Mouse (Mus musculus): Measurements from ENCODE around the gene Elk3. TPM values are rescaled to one million over a fixed set of nuclear protein-coding genes. Genes with fewer than 3 reads are reported as not detected.

The Elk3 gene
- polyA plus RNA-seq, 1 experiment from 2014 or later, result 26.8 TPM

GRCm38 (mm10) chr10:93227921-93228320 lies 83.0 kb downstream of the Elk3 start:
- no peak overlapping the region for H3K4me2 ChIP-seq
- H3K9ac ChIP-seq, result no peak overlapping the region
- H3K27ac ChIP-seq, result no peak overlapping the region
- H3K4me1 ChIP-seq, result no peaks in the 10 kb centered on the region
- peaks cover 4% of the 10 kb centered on the region; the same call in 1 of the 2 replicates for H3K36me3 ChIP-seq
- ATAC-seq (ENCODE audit: insufficient read depth, low FRiP score, low read depth), result no peak
- WGBS, result 63% methylated on average over 8 of the region's 8 CpGs
- H3K9me3 ChIP-seq, result no peaks in the 10 kb centered on the region
- H3K27me3 ChIP-seq (replicated peaks), result no peaks in the 10 kb centered on the region
- no peak overlapping the region for H3K4me3 ChIP-seq (replicated peaks)

- Histone ChIP-seq H3K4me3 (replicated peaks) (no peak overlapping the region), H3K36me3 (peaks cover under 1% of the 10 kb centered on the region; the same call in 1 of the 2 replicates), H3K27ac (no peak overlapping the region), H3K27me3 (replicated peaks) (no peaks in the 10 kb centered on the region), H3K9me3 (no peaks in the 10 kb centered on the region), H3K9ac (no peak overlapping the region), H3K4me1 (no peaks in the 10 kb centered on the region), H3K4me2 (no peak overlapping the region)
- no peak for ATAC-seq (ENCODE audit: insufficient read depth, low FRiP score, low read depth)
- WGBS, result 82% methylated on average over 6 of the region's 6 CpGs
These were observed 85.2 kb downstream of the Elk3 start for GRCm38 (mm10) chr10:93225751-93226150.

- WGBS, result 88% methylated on average over 8 of the region's 8 CpGs
- Histone ChIP-seq H3K9me3 (no peaks in the 10 kb centered on the region), H3K9ac (no peak overlapping the region), H3K27ac (no peak overlapping the region), H3K4me2 (no peak overlapping the region), H3K27me3 (replicated peaks) (no peaks in the 10 kb centered on the region), H3K4me3 (replicated peaks) (no peak overlapping the region), H3K36me3 (peaks cover 43% of the 10 kb centered on the region), H3K4me1 (peaks cover 2% of the 10 kb centered on the region; the same call in 1 of the 2 replicates)
- no peak for ATAC-seq (ENCODE audit: insufficient read depth, low FRiP score, low read depth)
These were observed 95.7 kb downstream of the Elk3 start for GRCm38 (mm10) chr10:93215051-93215763.

GRCm38 (mm10) chr10:93214251-93214650 lies 96.7 kb downstream of the Elk3 start:
- 61% methylated on average over 4 of the region's 4 CpGs for WGBS
- H3K36me3 ChIP-seq, result peaks cover 43% of the 10 kb centered on the region
- no peak overlapping the region for H3K4me3 ChIP-seq (replicated peaks)
- no peak overlapping the region for H3K9ac ChIP-seq
- no peaks in the 10 kb centered on the region for H3K27me3 ChIP-seq (replicated peaks)
- peaks cover 2% of the 10 kb centered on the region; the same call in 1 of the 2 replicates for H3K4me1 ChIP-seq
- no peaks in the 10 kb centered on the region for H3K9me3 ChIP-seq
- H3K27ac ChIP-seq, result no peak overlapping the region
- H3K4me2 ChIP-seq, result no peak overlapping the region
- no peak for ATAC-seq (ENCODE audit: insufficient read depth, low FRiP score, low read depth)

GRCm38 (mm10) chr10:93213339-93213738 lies 97.6 kb downstream of the Elk3 start:
- H3K4me3 ChIP-seq (replicated peaks), result no peak overlapping the region
- H3K27me3 ChIP-seq (replicated peaks), result no peaks in the 10 kb centered on the region
- no peak overlapping the region for H3K4me2 ChIP-seq
- H3K36me3 ChIP-seq, result peaks cover 43% of the 10 kb centered on the region
- no peaks in the 10 kb centered on the region for H3K9me3 ChIP-seq
- WGBS, result 69% methylated on average over 7 of the region's 7 CpGs
- H3K9ac ChIP-seq, result no peak overlapping the region
- H3K27ac ChIP-seq, result no peak overlapping the region
- H3K4me1 ChIP-seq, result peaks cover 2% of the 10 kb centered on the region; the same call in 1 of the 2 replicates
- ATAC-seq (ENCODE audit: insufficient read depth, low FRiP score, low read depth), result no peak

- H3K27me3 ChIP-seq (replicated peaks), result no peaks in the 10 kb centered on the region
- H3K4me2 ChIP-seq, result no peak overlapping the region
- no peak overlapping the region for H3K4me3 ChIP-seq (replicated peaks)
- H3K27ac ChIP-seq, result no peak overlapping the region
- peaks cover 2% of the 10 kb centered on the region; the same call in 1 of the 2 replicates for H3K4me1 ChIP-seq
- 71% methylated on average over 2 of the region's 2 CpGs for WGBS
- peaks cover 38% of the 10 kb centered on the region for H3K36me3 ChIP-seq
- no peak overlapping the region for H3K9ac ChIP-seq
- no peaks in the 10 kb centered on the region for H3K9me3 ChIP-seq
- ATAC-seq (ENCODE audit: insufficient read depth, low FRiP score, low read depth), result no peak
These were observed 98.2 kb downstream of the Elk3 start for GRCm38 (mm10) chr10:93212699-93213098.

- 69% methylated on average over 5 of the region's 5 CpGs for WGBS
- Histone ChIP-seq H3K36me3 (0 out of 2 replicates have a peak, but pooled peaks cover 4% of the 10 kb centered on the region), H3K27ac (no peak overlapping the region), H3K9me3 (no peaks in the 10 kb centered on the region), H3K4me1 (no peaks in the 10 kb centered on the region), H3K9ac (no peak overlapping the region), H3K4me2 (no peak overlapping the region), H3K4me3 (replicated peaks) (no peak overlapping the region), H3K27me3 (replicated peaks) (no peaks in the 10 kb centered on the region)
- ATAC-seq (ENCODE audit: insufficient read depth, low FRiP score, low read depth), result no peak
These were observed 103.8 kb downstream of the Elk3 start for GRCm38 (mm10) chr10:93207176-93207575.

GRCm38 (mm10) chr10:93205287-93205956 lies 105.5 kb downstream of the Elk3 start:
- WGBS, result 82% methylated on average over 4 of the region's 4 CpGs
- Histone ChIP-seq H3K27me3 (replicated peaks) (no peaks in the 10 kb centered on the region), H3K9ac (no peak overlapping the region), H3K36me3 (no peaks in the 10 kb centered on the region), H3K4me2 (no peak overlapping the region), H3K9me3 (no peaks in the 10 kb centered on the region), H3K27ac (no peak overlapping the region), H3K4me1 (no peaks in the 10 kb centered on the region), H3K4me3 (replicated peaks) (no peak overlapping the region)
- ATAC-seq (ENCODE audit: insufficient read depth, low FRiP score, low read depth), result no peak

GRCm38 (mm10) chr10:93201846-93202458 lies 109.0 kb downstream of the Elk3 start:
- 88% methylated on average over 6 of the region's 6 CpGs for WGBS

GRCm38 (mm10) chr10:93198958-93199357 lies 112.0 kb downstream of the Elk3 start:
- 84% methylated on average over 3 of the region's 3 CpGs for WGBS
- no peak for ATAC-seq (ENCODE audit: insufficient read depth, low FRiP score, low read depth)
- H3K4me2 ChIP-seq, result no peak overlapping the region

More at GRCm38 (mm10) chr10:93201846-93202458, 109.0 kb downstream of the Elk3 start:
- Histone ChIP-seq H3K27me3 (replicated peaks) (no peaks in the 10 kb centered on the region), H3K4me1 (no peaks in the 10 kb centered on the region), H3K9me3 (no peaks in the 10 kb centered on the region), H3K4me3 (replicated peaks) (no peak overlapping the region), H3K4me2 (no peak overlapping the region), H3K27ac (no peak overlapping the region), H3K36me3 (0 out of 2 replicates have a peak, but pooled peaks cover 10% of the 10 kb centered on the region), H3K9ac (no peak overlapping the region)
- no peak for ATAC-seq (ENCODE audit: insufficient read depth, low FRiP score, low read depth)

More at GRCm38 (mm10) chr10:93198958-93199357, 112.0 kb downstream of the Elk3 start:
- no peak overlapping the region for H3K9ac ChIP-seq
- peaks cover 2% of the 10 kb centered on the region; the same call in 1 of the 2 replicates for H3K4me1 ChIP-seq
- no peak overlapping the region for H3K27ac ChIP-seq
- 0 out of 2 replicates have a peak, but pooled peaks cover 10% of the 10 kb centered on the region for H3K36me3 ChIP-seq
- no peak overlapping the region for H3K4me3 ChIP-seq (replicated peaks)
- H3K27me3 ChIP-seq (replicated peaks), result no peaks in the 10 kb centered on the region
- H3K9me3 ChIP-seq, result no peaks in the 10 kb centered on the region

All from stomach, embryonic 15.5 days (tissue).